Mouse (Mus musculus) layer of hippocampus, adult 9-11 months (tissue): Measurements from ENCODE around the gene Trio.

Source experiments
- DNase-seq: peaks from one replicate; pipeline ENCODE4 v3.0.0; 2022

The Trio gene

GRCm38 (mm10) chr15:27943486-27944195, 82.0 kb downstream of the Trio start:
- peak; percentile 86 for DNase-seq

- no peak for DNase-seq
Observed at GRCm38 (mm10) chr15:27942148-27942847, 83.3 kb downstream of the Trio start.

GRCm38 (mm10) chr15:27941441-27941840, 84.2 kb downstream of the Trio start:
- no peak for DNase-seq

GRCm38 (mm10) chr15:27941020-27941419, 84.6 kb downstream of the Trio start:
- no peak for DNase-seq

- no peak for DNase-seq
Observed at GRCm38 (mm10) chr15:27940032-27940431, 85.6 kb downstream of the Trio start.

GRCm38 (mm10) chr15:27938886-27939285, 86.8 kb downstream of the Trio start:
- DNase-seq = no peak

GRCm38 (mm10) chr15:27937861-27938833, 87.5 kb downstream of the Trio start:
- DNase-seq = peak; percentile 44

GRCm38 (mm10) chr15:27937003-27937860, 88.4 kb downstream of the Trio start:
- peak; percentile 83 for DNase-seq

- no peak for DNase-seq
Observed at GRCm38 (mm10) chr15:27935772-27936746, 89.6 kb downstream of the Trio start.

GRCm38 (mm10) chr15:27933270-27933669, 92.4 kb downstream of the Trio start:
- DNase-seq = no peak

- no peak for DNase-seq
Observed at GRCm38 (mm10) chr15:27931891-27932290, 93.8 kb downstream of the Trio start.

- DNase-seq = no peak
Observed at GRCm38 (mm10) chr15:27931459-27931858, 94.2 kb downstream of the Trio start.

GRCm38 (mm10) chr15:27927614-27928013, 98.0 kb downstream of the Trio start:
- no peak for DNase-seq

- DNase-seq = no peak
Observed at GRCm38 (mm10) chr15:27926941-27927340, 98.7 kb downstream of the Trio start.

GRCm38 (mm10) chr15:27926450-27926849, 99.2 kb downstream of the Trio start:
- DNase-seq = no peak

- DNase-seq = no peak
Observed at GRCm38 (mm10) chr15:27925865-27926264, 99.8 kb downstream of the Trio start.

GRCm38 (mm10) chr15:27925004-27925635, 100.5 kb downstream of the Trio start:
- no peak for DNase-seq

- no peak for DNase-seq
Observed at GRCm38 (mm10) chr15:27923987-27924341, 101.7 kb downstream of the Trio start.

GRCm38 (mm10) chr15:27923280-27923986, 102.2 kb downstream of the Trio start:
- DNase-seq = peak; percentile 74

- DNase-seq = no peak
Observed at GRCm38 (mm10) chr15:27920751-27921150, 104.9 kb downstream of the Trio start.
